Mouse (Mus musculus) embryonic facial prominence, embryonic 11.5 days (tissue): ENCODE results near the gene Hnrnpab. TPM values are rescaled to one million over a fixed set of nuclear protein-coding genes. Genes with fewer than 3 reads are reported as not detected.

Source experiments
- ATAC-seq: fragments of 200-750 bp; cut with Nextera tagmentation; replicated peaks from 2 replicates; pipeline ENCODE4 v1.8.0; 2017; ENCODE audit warnings: low read depth; ENCODE audit not compliant: insufficient number of reproducible peaks, low FRiP score, low TSS enrichment
- DNase-seq: peaks from one replicate; pipeline ENCODE4 v3.0.0-alpha.2; 2015; ENCODE audit warnings: low spot score
- H3K27ac ChIP-seq: fragments of 300-500 bp; sonication (generic); replicated peaks from 2 replicates; pipeline ENCODE4 v1.5.1; 2014; ENCODE audit warnings: mild to moderate bottlenecking, low read depth, low read length, control low read depth
- H3K27me3 ChIP-seq: fragments of 300-500 bp; sonication (generic); 2 replicates; pipeline ENCODE4 v1.6.1; 2014; ENCODE audit warnings: mild to moderate bottlenecking, low read length, moderate library complexity, mixed read lengths; ENCODE audit not compliant: control insufficient read depth, insufficient read depth
- H3K36me3 ChIP-seq: fragments of 300-500 bp; sonication (generic); replicated peaks from 2 replicates; pipeline ENCODE4 v1.6.1; 2014; ENCODE audit warnings: low read depth, mild to moderate bottlenecking, low read length, moderate library complexity, mixed read lengths; ENCODE audit not compliant: control insufficient read depth, insufficient read depth
- H3K4me1 ChIP-seq: fragments of 300-500 bp; sonication (generic); 2 replicates; pipeline ENCODE4 v1.6.1; 2014; ENCODE audit warnings: low read length, mixed read lengths; ENCODE audit not compliant: control insufficient read depth, insufficient read depth
- H3K4me2 ChIP-seq: fragments of 300-500 bp; sonication (generic); 2 replicates; pipeline ENCODE4 v1.6.1; 2014; ENCODE audit warnings: low read depth, mild to moderate bottlenecking, control low read depth, low read length, moderate library complexity
- H3K4me3 ChIP-seq: fragments of 300-500 bp; sonication (generic); 2 replicates; pipeline ENCODE4 v1.5.1; 2014; ENCODE audit warnings: low read depth, low read length, control low read depth
- H3K9ac ChIP-seq: fragments of 300-500 bp; sonication (generic); replicated peaks from 2 replicates; pipeline ENCODE4 v1.6.1; 2014; ENCODE audit warnings: mild to moderate bottlenecking, control low read depth, low read length
- H3K9me3 ChIP-seq: fragments of 300-500 bp; sonication (generic); replicated peaks from 2 replicates; pipeline ENCODE4 v1.6.1; 2016; ENCODE audit warnings: mild to moderate bottlenecking, low read length, inconsistent platforms, mixed read lengths; ENCODE audit not compliant: control insufficient read depth
- WGBS: fragments of 180-500 bp; shearing (Covaris S2); extraction: QIAGEN DNeasy Blood & Tissue Kit; methylation state at CpG from one replicate; pipeline ENCODE4 v1.1.7; 2014; 5-methylcytosine and 5-hydroxymethylcytosine counted together
- polyA plus RNA-seq: library from polyadenylated mRNA; unstranded; fragments of >200 nt; fragmentation: Nextera tagmentation; extraction: Ambion mirVana; gene quantifications from 2 replicates; pipeline ENCODE4 v1.2.1, GENCODE M21; 2014

Hnrnpab gene
- polyA plus RNA-seq, result 797 and 870 TPM in 2 replicates

DNA sequence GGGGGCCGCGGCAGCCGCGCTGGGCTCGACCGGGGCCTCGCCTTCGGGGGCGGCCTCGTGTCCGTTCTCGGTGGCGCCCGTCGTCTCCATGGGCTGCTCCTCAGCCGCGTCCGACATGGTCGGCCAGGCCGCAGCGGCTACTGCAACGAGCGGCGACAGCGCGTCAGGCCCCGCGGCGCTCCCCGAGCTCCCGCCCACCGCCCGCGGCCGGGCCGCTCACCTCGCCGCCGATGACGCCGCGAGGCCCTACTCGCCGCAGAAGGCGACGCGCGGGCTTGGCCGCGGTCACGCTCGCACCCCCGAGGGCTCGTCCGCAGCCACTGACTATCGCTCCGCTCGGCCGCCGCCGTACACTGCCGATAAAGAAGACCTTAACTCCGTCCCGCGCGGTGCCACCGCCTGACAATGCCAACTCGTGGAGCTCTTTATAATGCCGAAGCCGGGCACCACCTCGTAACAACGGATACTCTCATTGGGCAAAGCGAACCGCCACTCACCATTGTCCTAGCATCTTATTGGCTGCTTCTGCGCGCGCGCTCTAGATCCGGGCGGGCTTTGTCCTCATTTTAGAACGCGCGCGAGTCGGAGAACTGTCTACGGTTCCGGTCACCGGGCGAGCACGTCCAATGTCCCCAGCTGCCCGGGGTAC lies at the start of gene Hnrnpab:
TSS of gene Hnrnpab (minus strand) at position 401 of the 649 bp plus-strand sequence.
- H3K27me3 ChIP-seq, result no peaks in the 10 kb centered on the region
- WGBS, result under 1% methylated on average over 51 of the region's 91 CpGs
- no peaks in the 10 kb centered on the region for H3K4me1 ChIP-seq
- H3K4me2 ChIP-seq, result peak within 1 kb of the TSS; percentile 82
- peak within 1 kb of the TSS; percentile 100 for H3K9ac ChIP-seq
- H3K36me3 ChIP-seq, result peaks cover 27% of the 10 kb centered on the region
- peak; percentile 88 for ATAC-seq
- DNase-seq, result peak; percentile 99
- peak within 1 kb of the TSS; percentile 95 for H3K27ac ChIP-seq
- peak within 1 kb of the TSS; percentile 100 for H3K4me3 ChIP-seq
- H3K9me3 ChIP-seq, result no peaks in the 10 kb centered on the region

DNA sequence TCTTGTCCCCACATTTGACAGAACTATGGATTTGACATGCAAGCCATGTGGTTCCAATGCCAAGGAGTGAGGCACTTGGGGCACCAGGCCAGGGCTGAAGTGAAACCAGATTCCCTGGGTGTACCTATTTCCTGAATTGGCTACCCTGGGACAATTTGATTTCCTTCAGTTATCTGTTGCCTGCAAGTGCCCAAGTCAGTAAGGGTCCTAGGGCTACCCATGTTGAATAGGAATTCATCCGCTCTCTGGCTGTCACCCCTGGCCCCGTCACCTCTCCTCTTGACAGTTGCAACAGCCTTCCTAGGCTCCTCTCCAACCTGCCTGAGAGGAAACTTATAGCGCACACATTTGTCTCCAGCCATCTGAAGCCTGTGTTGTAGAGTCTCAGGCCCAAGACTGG lies 48.2 kb upstream of the Hnrnpab start:
- Histone ChIP-seq H3K4me3 (no peak overlapping the region), H3K4me1 (no peaks in the 10 kb centered on the region; the same call in 1 of the 2 replicates), H3K27me3 (peaks cover 3% of the 10 kb centered on the region), H3K36me3 (no peaks in the 10 kb centered on the region), H3K9me3 (no peaks in the 10 kb centered on the region), H3K4me2 (no peak overlapping the region), H3K27ac (no peak overlapping the region), H3K9ac (no peak overlapping the region)
- no peak for DNase-seq
- WGBS, result 89% methylated on average over 3 of the region's 3 CpGs
- ATAC-seq, result no peak

DNA sequence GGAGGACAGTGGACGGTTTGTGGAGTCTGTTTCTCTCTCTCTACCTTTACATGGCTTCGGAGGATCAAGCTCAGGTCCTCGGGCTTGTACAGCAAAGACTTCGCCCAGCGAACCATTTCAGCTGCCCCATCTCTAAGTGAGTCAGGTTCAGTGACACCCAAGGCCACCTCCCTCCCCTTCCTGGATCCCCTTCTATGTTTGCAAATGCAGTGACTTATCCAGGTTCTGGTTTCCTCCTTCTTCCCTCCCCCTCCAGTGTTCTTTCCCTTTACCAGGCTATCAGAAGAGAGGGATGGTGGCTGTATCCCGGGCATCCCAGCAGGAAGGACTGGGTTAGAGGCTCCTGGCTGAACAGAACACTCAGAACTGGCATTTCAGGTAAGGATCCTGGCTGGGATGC lies 47.1 kb upstream of the Hnrnpab start:
- H3K27me3 ChIP-seq, result peaks cover 4% of the 10 kb centered on the region
- H3K27ac ChIP-seq, result no peak overlapping the region
- no peak overlapping the region for H3K4me3 ChIP-seq
- ATAC-seq, result no peak
- H3K9ac ChIP-seq, result no peak overlapping the region
- no peak overlapping the region for H3K4me2 ChIP-seq
- H3K36me3 ChIP-seq, result no peaks in the 10 kb centered on the region
- H3K9me3 ChIP-seq, result no peaks in the 10 kb centered on the region
- DNase-seq, result no peak
- 87% methylated on average over 6 of the region's 6 CpGs for WGBS
- peaks cover 5% of the 10 kb centered on the region; the same call in 1 of the 2 replicates for H3K4me1 ChIP-seq

DNA sequence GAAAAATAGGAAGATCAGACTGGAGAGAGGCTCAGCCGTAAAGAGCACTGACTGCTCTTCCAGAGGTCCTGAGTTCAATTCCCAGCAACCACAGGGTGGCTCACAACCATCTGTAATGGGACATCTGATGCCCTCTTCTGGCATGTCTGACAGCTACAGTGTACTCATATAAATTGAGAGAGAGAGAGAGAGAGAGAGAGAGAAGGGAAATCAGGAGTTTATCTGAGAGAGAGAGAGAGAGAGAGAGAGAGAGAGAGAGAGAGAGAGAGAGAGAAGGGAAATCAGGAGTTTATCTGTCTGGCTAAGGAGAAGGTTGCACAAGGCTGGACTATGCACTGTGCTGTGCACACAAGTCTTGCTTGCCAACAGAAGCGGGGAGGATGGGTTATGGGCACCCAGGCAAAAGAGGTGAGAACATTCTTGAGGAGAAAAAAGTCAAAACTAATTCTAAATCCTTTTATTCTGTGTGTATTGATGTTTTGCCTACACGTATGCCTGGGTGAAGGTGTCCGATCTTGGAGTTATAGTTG lies 46.3 kb upstream of the Hnrnpab start:
- Histone ChIP-seq H3K9me3 (no peaks in the 10 kb centered on the region), H3K9ac (no peak overlapping the region), H3K4me3 (no peak overlapping the region), H3K36me3 (no peaks in the 10 kb centered on the region), H3K4me2 (no peak overlapping the region), H3K27ac (no peak overlapping the region), H3K27me3 (peaks cover 4% of the 10 kb centered on the region), H3K4me1 (peaks cover 5% of the 10 kb centered on the region)
- ATAC-seq (no peak), DNase-seq (no peak)
- 93% methylated on average over 4 of the region's 4 CpGs for WGBS

DNA sequence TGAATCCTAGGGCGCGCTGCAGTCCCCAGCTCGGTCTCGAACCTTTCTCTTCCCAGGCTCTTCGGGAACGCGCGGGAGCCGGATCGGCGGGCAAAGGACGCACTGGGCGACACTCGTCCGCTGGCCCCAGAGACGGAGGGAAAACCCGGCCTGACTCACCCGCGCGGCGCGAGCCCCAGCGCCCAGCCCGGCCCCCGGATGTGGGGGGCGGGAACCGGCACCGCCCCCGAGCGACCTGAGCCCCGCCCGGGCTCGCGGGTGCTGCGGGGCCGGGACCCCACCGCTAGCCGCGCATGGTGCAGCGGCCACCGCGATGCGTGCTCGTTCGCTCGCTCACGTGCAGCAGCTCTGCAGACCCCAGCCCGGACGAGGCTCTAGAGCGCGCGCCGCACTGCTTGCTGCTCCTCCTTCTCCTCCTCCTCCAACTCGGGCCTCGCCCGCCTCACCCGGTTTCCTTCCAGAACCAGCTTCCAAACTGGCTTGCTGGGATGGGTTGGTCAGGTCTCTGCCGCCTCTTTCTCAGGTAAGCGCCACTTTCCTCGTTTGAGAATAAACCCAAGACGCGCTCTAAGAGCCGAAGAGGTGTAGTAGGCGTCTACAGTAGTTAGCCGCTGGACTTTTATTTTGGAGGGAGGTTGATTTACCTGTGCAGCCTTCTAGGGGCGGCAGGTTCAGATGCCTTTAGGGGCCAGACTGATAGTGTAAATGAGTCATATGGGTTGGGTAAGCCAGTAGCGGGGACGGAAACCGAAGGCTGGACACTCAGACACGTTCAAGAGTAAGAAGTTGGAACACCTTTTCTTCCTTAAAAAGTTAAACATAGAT lies 44.3 kb upstream of the Hnrnpab start, which contains the start of the genes N4bp3 and D930048N14Rik:
TSS of gene N4bp3 (minus strand) at position 152 of the 825 bp plus-strand sequence.
TSS of gene D930048N14Rik (plus strand) at position 264 of the 825 bp plus-strand sequence.
- Histone ChIP-seq H3K27me3 (peaks cover 4% of the 10 kb centered on the region), H3K36me3 (no peaks in the 10 kb centered on the region), H3K9me3 (no peaks in the 10 kb centered on the region), H3K4me2 (peak within 1 kb of the TSS; percentile 89), H3K4me3 (peak within 1 kb of the TSS; percentile 62), H3K27ac (peak within 1 kb of the TSS; percentile 28; the same call in 1 of the 2 replicates), H3K4me1 (peaks cover 5% of the 10 kb centered on the region), H3K9ac (peak within 1 kb of the TSS; percentile 72)
- DNase-seq, result peak; percentile 77
- ATAC-seq, result peak; percentile 50; the same call in 1 of the 2 replicates
- 1% methylated on average over 68 of the region's 70 CpGs for WGBS

DNA sequence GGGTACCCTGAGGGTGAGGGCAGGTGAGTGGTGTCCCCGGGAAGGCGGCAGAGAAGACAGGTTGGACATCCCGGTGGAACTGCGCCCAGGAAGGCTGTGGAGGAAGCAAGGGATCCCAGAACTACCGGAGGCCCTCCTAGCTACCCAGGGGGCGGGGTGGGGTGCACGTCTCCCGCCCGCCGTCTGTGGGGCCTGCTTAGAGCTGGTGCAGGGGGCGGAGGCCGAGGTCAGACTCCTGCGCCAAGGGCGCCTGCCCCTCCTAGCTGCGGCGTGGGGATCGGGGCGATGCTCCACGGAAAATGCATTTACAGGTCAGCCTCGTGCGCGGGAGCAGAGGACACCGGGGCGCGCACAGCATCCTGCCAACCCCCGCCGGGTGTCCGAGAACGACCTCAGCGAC lies 43.6 kb upstream of the Hnrnpab start:
- Histone ChIP-seq H3K4me3 (peak overlapping the region; percentile 62), H3K4me2 (peak overlapping the region; percentile 89), H3K36me3 (no peaks in the 10 kb centered on the region), H3K4me1 (peaks cover 5% of the 10 kb centered on the region), H3K9ac (peak overlapping the region; percentile 72), H3K27ac (no peak overlapping the region), H3K9me3 (no peaks in the 10 kb centered on the region), H3K27me3 (peaks cover 4% of the 10 kb centered on the region)
- under 1% methylated on average over 30 of the region's 30 CpGs for WGBS
- ATAC-seq (0 out of 2 replicates have a peak, but pooled peaks have one; percentile 20), DNase-seq (no peak)

DNA sequence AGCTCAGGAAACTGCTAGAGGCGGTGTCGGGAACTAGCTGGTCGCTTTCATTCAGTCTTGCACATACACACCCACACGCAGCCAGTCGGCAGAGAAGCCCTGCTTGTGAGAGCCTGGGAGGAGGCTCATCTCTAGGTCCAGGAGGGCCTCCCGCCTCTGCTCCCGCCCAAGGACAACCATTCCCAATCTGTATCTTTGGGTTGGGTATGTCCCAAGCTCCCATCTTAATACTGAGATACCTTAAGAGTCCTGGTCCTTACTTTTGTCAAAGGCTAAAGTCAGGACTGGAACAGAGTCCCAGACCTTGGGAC lies 43.2 kb upstream of the Hnrnpab start:
- H3K27me3 ChIP-seq, result peaks cover 4% of the 10 kb centered on the region
- no peaks in the 10 kb centered on the region for H3K9me3 ChIP-seq
- peak overlapping the region; percentile 89 for H3K4me2 ChIP-seq
- no peaks in the 10 kb centered on the region for H3K36me3 ChIP-seq
- peak overlapping the region; percentile 62 for H3K4me3 ChIP-seq
- 2% methylated on average over 7 of the region's 7 CpGs for WGBS
- no peak overlapping the region for H3K27ac ChIP-seq
- H3K4me1 ChIP-seq, result peaks cover 5% of the 10 kb centered on the region
- ATAC-seq, result no peak
- DNase-seq, result peak; percentile 45
- peak overlapping the region; percentile 72 for H3K9ac ChIP-seq
